Mouse (Mus musculus) hindbrain, embryonic 16.5 days (tissue): ENCODE measurements around the gene Tuba4a. TPM values are rescaled to one million over a fixed set of nuclear protein-coding genes. Genes with fewer than 3 reads are reported as not detected.

Experiments
- ATAC-seq: fragments of 200-750 bp; cut with Nextera tagmentation; 2 replicates; pipeline ENCODE4 v1.8.0; 2017; ENCODE audit warnings: moderate TSS enrichment, moderate library complexity
- H3K27ac ChIP-seq: fragments of 300-500 bp; sonication (generic); 2 replicates; pipeline ENCODE4 v1.5.1; 2014; ENCODE audit warnings: low read depth, mild to moderate bottlenecking, control low read depth, low read length, moderate library complexity
- H3K27me3 ChIP-seq: fragments of 300-500 bp; sonication (generic); replicated peaks from 2 replicates; pipeline ENCODE4 v1.6.1; 2014; ENCODE audit warnings: low read length; ENCODE audit not compliant: control insufficient read depth, insufficient read depth
- H3K36me3 ChIP-seq: fragments of 300-500 bp; sonication (generic); 2 replicates; pipeline ENCODE4 v1.6.1; 2014; ENCODE audit warnings: mild to moderate bottlenecking, low read length, moderate library complexity, mixed read lengths; ENCODE audit not compliant: control insufficient read depth, insufficient read depth
- H3K4me1 ChIP-seq: fragments of 300-500 bp; sonication (generic); 2 replicates; pipeline ENCODE4 v1.6.1; 2014; ENCODE audit warnings: low read depth, low read length; ENCODE audit not compliant: control insufficient read depth, insufficient read depth
- H3K4me2 ChIP-seq: fragments of 300-500 bp; sonication (generic); 2 replicates; pipeline ENCODE4 v1.6.1; 2014; ENCODE audit warnings: mild to moderate bottlenecking, low read length, control low read depth, moderate library complexity
- H3K4me3 ChIP-seq: fragments of 300-500 bp; sonication (generic); 2 replicates; pipeline ENCODE4 v1.5.1; 2014; ENCODE audit warnings: mild to moderate bottlenecking, low read length, control low read depth, moderate library complexity
- H3K9ac ChIP-seq: fragments of 300-500 bp; sonication (generic); 2 replicates; pipeline ENCODE4 v1.6.1; 2014; ENCODE audit warnings: low read depth, mild to moderate bottlenecking, control low read depth, low read length, moderate library complexity
- H3K9me3 ChIP-seq: fragments of 300-500 bp; sonication (generic); 2 replicates; pipeline ENCODE4 v1.6.1; 2014; ENCODE audit warnings: mild to moderate bottlenecking, low read length, moderate library complexity; ENCODE audit not compliant: control insufficient read depth
- whole genome bisulfite sequencing: fragments of 180-500 bp; shearing (Covaris S2); extraction: QIAGEN DNeasy Blood & Tissue Kit; methylation state at CpG from one replicate; pipeline ENCODE4 v1.1.7; 2014; 5-methylcytosine and 5-hydroxymethylcytosine counted together
- polyA plus RNA-seq: library from polyadenylated mRNA; unstranded; fragments of >200 nt; fragmentation: Nextera tagmentation; extraction: Ambion mirVana; gene quantifications from 2 replicates; pipeline ENCODE4 v1.2.1, GENCODE M21; 2015

Tuba4a gene
- polyA plus RNA-seq, result 45.5 and 74.1 TPM in 2 replicates

- Histone ChIP-seq H3K27me3 (peaks cover 16% of the 10 kb centered on the region), H3K36me3 (peaks cover 4% of the 10 kb centered on the region), H3K4me1 (peaks cover 9% of the 10 kb centered on the region), H3K9ac (peak within 1 kb of the TSS; percentile 66), H3K4me3 (peak within 1 kb of the TSS; percentile 56), H3K27ac (no peak within 1 kb of the TSS; the same call in 1 of the 2 replicates), H3K4me2 (peak within 1 kb of the TSS; percentile 89), H3K9me3 (no peaks in the 10 kb centered on the region)
- WGBS, result under 1% methylated on average over 34 of the region's 34 CpGs
- ATAC-seq, result peak; percentile 53
These were observed at the start of gene Tuba4a for GRCm38 (mm10) chr1:75219531-75219930. Gene Tuba4a (minus strand): TSS chr1:75219865.

GRCm38 (mm10) chr1:75264091-75264880 is 44.6 kb upstream of the Tuba4a start, which contains the start of gene Ptprn:
Gene Ptprn (minus strand): TSS chr1:75264502.
- H3K4me2 ChIP-seq, result peak within 1 kb of the TSS; percentile 56
- peaks cover 3% of the 10 kb centered on the region; the same call in 1 of the 2 replicates for H3K27me3 ChIP-seq

GRCm38 (mm10) chr1:75262969-75263951 is 43.6 kb upstream of the Tuba4a start:
- H3K27me3 ChIP-seq, result peaks cover 3% of the 10 kb centered on the region; the same call in 1 of the 2 replicates
- 1% methylated on average over 40 of the region's 40 CpGs for WGBS

More at GRCm38 (mm10) chr1:75264091-75264880, 44.6 kb upstream of the Tuba4a start, which contains the start of gene Ptprn:
- Histone ChIP-seq H3K9ac (peak within 1 kb of the TSS; percentile 76), H3K4me3 (peak within 1 kb of the TSS; percentile 71), H3K36me3 (no peaks in the 10 kb centered on the region), H3K4me1 (no peaks in the 10 kb centered on the region; the same call in 1 of the 2 replicates), H3K9me3 (no peaks in the 10 kb centered on the region), H3K27ac (peak within 1 kb of the TSS; percentile 64; the same call in 1 of the 2 replicates)
- ATAC-seq, result peak; percentile 92
- 10% methylated on average over 29 of the region's 32 CpGs for WGBS

GRCm38 (mm10) chr1:75261278-75261677 is 41.6 kb upstream of the Tuba4a start:
- Histone ChIP-seq H3K4me3 (no peak overlapping the region), H3K27ac (no peak overlapping the region), H3K36me3 (no peaks in the 10 kb centered on the region), H3K4me2 (no peak overlapping the region), H3K27me3 (peaks cover 3% of the 10 kb centered on the region; the same call in 1 of the 2 replicates), H3K9ac (no peak overlapping the region), H3K4me1 (no peaks in the 10 kb centered on the region; the same call in 1 of the 2 replicates), H3K9me3 (no peaks in the 10 kb centered on the region)
- no peak for ATAC-seq

More at GRCm38 (mm10) chr1:75262969-75263951, 43.6 kb upstream of the Tuba4a start:
- Histone ChIP-seq H3K27ac (peak overlapping the region; percentile 64; the same call in 1 of the 2 replicates), H3K9ac (peak overlapping the region; percentile 76), H3K36me3 (no peaks in the 10 kb centered on the region), H3K4me1 (no peaks in the 10 kb centered on the region; the same call in 1 of the 2 replicates), H3K4me3 (peak overlapping the region; percentile 71), H3K9me3 (no peaks in the 10 kb centered on the region), H3K4me2 (peak overlapping the region; percentile 56)
- peak; percentile 76 for ATAC-seq

GRCm38 (mm10) chr1:75255516-75256046 is 35.9 kb upstream of the Tuba4a start:
- no peak overlapping the region for H3K9ac ChIP-seq
- whole genome bisulfite sequencing, result 73% methylated on average over 10 of the region's 10 CpGs
- H3K27me3 ChIP-seq, result no peaks in the 10 kb centered on the region
- peaks cover 5% of the 10 kb centered on the region for H3K4me1 ChIP-seq
- ATAC-seq, result no peak
- no peak overlapping the region for H3K27ac ChIP-seq
- H3K9me3 ChIP-seq, result no peaks in the 10 kb centered on the region
- no peak overlapping the region for H3K4me2 ChIP-seq
- no peaks in the 10 kb centered on the region for H3K36me3 ChIP-seq
- no peak overlapping the region for H3K4me3 ChIP-seq

GRCm38 (mm10) chr1:75254625-75255013 is 35.0 kb upstream of the Tuba4a start:
- Histone ChIP-seq H3K4me1 (peaks cover 5% of the 10 kb centered on the region), H3K9ac (no peak overlapping the region; the same call in 1 of the 2 replicates), H3K9me3 (no peaks in the 10 kb centered on the region), H3K27me3 (no peaks in the 10 kb centered on the region), H3K36me3 (no peaks in the 10 kb centered on the region), H3K4me3 (no peak overlapping the region), H3K4me2 (no peak overlapping the region), H3K27ac (no peak overlapping the region)
- WGBS, result 40% methylated on average over 8 of the region's 8 CpGs
- ATAC-seq, result no peak

GRCm38 (mm10) chr1:75253849-75254624 is 34.4 kb upstream of the Tuba4a start:
- H3K9ac ChIP-seq, result no peak overlapping the region
- no peaks in the 10 kb centered on the region for H3K36me3 ChIP-seq
- H3K9me3 ChIP-seq, result no peaks in the 10 kb centered on the region
- ATAC-seq, result no peak
- 62% methylated on average over 16 of the region's 16 CpGs for WGBS
- H3K27ac ChIP-seq, result peak overlapping the region; percentile 29; the same call in 1 of the 2 replicates
- no peak overlapping the region for H3K4me3 ChIP-seq
- H3K27me3 ChIP-seq, result no peaks in the 10 kb centered on the region
- no peak overlapping the region for H3K4me2 ChIP-seq
- peaks cover 5% of the 10 kb centered on the region for H3K4me1 ChIP-seq

GRCm38 (mm10) chr1:75253029-75253428 is 33.4 kb upstream of the Tuba4a start:
- Histone ChIP-seq H3K27me3 (no peaks in the 10 kb centered on the region), H3K4me3 (no peak overlapping the region), H3K9me3 (no peaks in the 10 kb centered on the region), H3K9ac (no peak overlapping the region), H3K27ac (no peak overlapping the region), H3K36me3 (no peaks in the 10 kb centered on the region), H3K4me1 (peaks cover 5% of the 10 kb centered on the region), H3K4me2 (no peak overlapping the region)
- ATAC-seq, result no peak
- 81% methylated on average over 16 of the region's 16 CpGs for WGBS
